Mouse (Mus musculus): ENCODE measurements around the gene Gas2l1.

GRCm38 (mm10) chr11:5064282-5065055, 658 bp downstream of the Gas2l1 start:
- no peak for TF ChIP-seq CTCF (IDR thresholded peaks at IDR 0.05; ENCODE audit: borderline replicate concordance, extremely low read depth, insufficient read depth, insufficient read length)
- no peak for TF ChIP-seq POLR2A (IDR thresholded peaks at IDR 0.05; ENCODE audit: borderline replicate concordance, extremely low read depth, insufficient read depth, insufficient read length, poor library complexity, severe bottlenecking)

Data from brain, embryonic 14.5 days (tissue).